Mouse (Mus musculus) stomach, postnatal 0 days (tissue): ENCODE results near the gene Galnt6. TPM values are rescaled to one million over a fixed set of nuclear protein-coding genes. Genes with fewer than 3 reads are reported as not detected.
"Not testable (repeated sequence)": the region's sequence is repeated elsewhere in the genome, so short reads cannot be mapped to it uniquely, and the experiment has no call there.

Experiments used
- ATAC-seq: fragments of 200-750 bp; cut with Nextera tagmentation; 2 replicates; pipeline ENCODE4 v1.8.0; 2017; ENCODE audit not compliant: low FRiP score, low TSS enrichment
- DNase-seq: peaks from one replicate; pipeline ENCODE4 v3.0.0-alpha.2; 2016; ENCODE audit warnings: low spot score
- H3K27ac ChIP-seq: fragments of 300-500 bp; sonication (generic); replicated peaks from 2 replicates; pipeline ENCODE4 v1.5.1; 2014; ENCODE audit warnings: mild to moderate bottlenecking, control low read depth
- H3K27me3 ChIP-seq: fragments of 300-500 bp; sonication (generic); 2 replicates; pipeline ENCODE4 v1.6.1; 2014; ENCODE audit warnings: low read length; ENCODE audit not compliant: control insufficient read depth, insufficient read depth
- H3K36me3 ChIP-seq: fragments of 300-500 bp; sonication (generic); 2 replicates; pipeline ENCODE4 v1.6.1; 2014; ENCODE audit warnings: low read length, mixed read lengths; ENCODE audit not compliant: control insufficient read depth, insufficient read depth
- H3K4me1 ChIP-seq: fragments of 300-500 bp; sonication (generic); replicated peaks from 2 replicates; pipeline ENCODE4 v1.6.1; 2014; ENCODE audit warnings: antibody characterized with exemption; ENCODE audit not compliant: control insufficient read depth, insufficient read depth
- H3K4me2 ChIP-seq: fragments of 300-500 bp; sonication (generic); replicated peaks from 2 replicates; pipeline ENCODE4 v1.6.1; 2014; ENCODE audit warnings: low read depth, mild to moderate bottlenecking, control low read depth, moderate library complexity
- H3K4me3 ChIP-seq: fragments of 300-500 bp; sonication (generic); 2 replicates; pipeline ENCODE4 v1.5.1; 2014; ENCODE audit warnings: low read depth, low read length, control low read depth
- H3K9ac ChIP-seq: fragments of 300-500 bp; sonication (generic); 2 replicates; pipeline ENCODE4 v1.6.1; 2014; ENCODE audit warnings: mild to moderate bottlenecking, low read length, control low read depth, mixed read lengths
- H3K9me3 ChIP-seq: fragments of 300-500 bp; sonication (generic); 2 replicates; pipeline ENCODE4 v1.6.1; 2016; ENCODE audit warnings: low read length; ENCODE audit not compliant: control insufficient read depth
- CTCF ChIP-seq: IDR thresholded peaks from 2 replicates; pipeline ENCODE4 v1.5.1; 2016; ENCODE audit warnings: antibody characterized with exemption, low read depth, mild to moderate bottlenecking, moderate library complexity
- EP300 ChIP-seq: optimal IDR thresholded peaks from 2 replicates; pipeline ENCODE3; 2016; ENCODE audit warnings: antibody characterized with exemption
- WGBS: fragments of 180-500 bp; shearing (Covaris S2); extraction: QIAGEN DNeasy Blood & Tissue Kit; methylation state at CpG from one replicate; pipeline ENCODE4 v1.1.7; 2014; 5-methylcytosine and 5-hydroxymethylcytosine counted together
- polyA plus RNA-seq: library from polyadenylated mRNA; unstranded; fragments of >200 nt; fragmentation: Nextera tagmentation; extraction: Ambion mirVana; gene quantifications from 2 replicates; pipeline ENCODE4 v1.2.1, GENCODE M21; 2015

Galnt6 gene
- polyA plus RNA-seq: 9.5 and 11.0 TPM in 2 replicates

DNA sequence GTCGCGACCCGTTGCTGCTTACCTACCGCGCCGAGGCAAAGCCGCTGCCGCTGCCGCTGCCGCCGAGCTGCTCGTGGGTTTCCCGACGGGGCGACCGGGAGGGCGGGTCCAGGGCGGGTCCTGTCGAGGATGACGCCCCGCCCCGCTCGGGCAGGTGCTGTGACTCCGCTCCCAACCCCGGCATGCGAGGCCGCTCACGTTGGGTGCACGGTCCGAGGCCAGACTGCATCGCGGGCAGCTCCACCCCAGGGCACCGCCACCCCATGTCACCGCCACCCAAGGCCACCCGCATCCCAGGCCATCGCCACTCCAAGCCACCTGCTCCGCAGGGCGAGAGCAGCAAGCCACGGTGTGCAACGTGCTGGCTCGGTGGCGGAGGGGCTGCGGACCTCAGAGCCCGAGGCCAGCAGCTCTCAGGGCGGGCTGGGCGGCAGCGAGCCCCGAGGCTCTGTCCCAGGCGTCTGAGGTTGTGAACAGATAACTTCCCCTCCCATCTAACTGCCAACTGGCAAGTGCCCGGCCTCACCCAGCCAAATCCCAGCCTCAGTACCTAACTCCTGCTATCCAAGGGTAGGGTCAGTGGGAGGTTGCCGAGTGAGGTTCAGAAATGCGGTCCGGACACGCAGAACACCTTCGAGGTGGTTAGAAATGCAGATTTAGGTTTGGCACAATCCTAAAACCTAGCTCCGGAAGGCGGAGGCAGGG lies at the start of gene Galnt6:
Gene Galnt6, minus strand, starts transcription at position 96 of the 705 bp plus-strand sequence.
- Histone ChIP-seq H3K9me3 (no peaks in the 10 kb centered on the region), H3K4me1 (peaks cover 4% of the 10 kb centered on the region), H3K27ac (peak within 1 kb of the TSS; percentile 71), H3K27me3 (no peaks in the 10 kb centered on the region), H3K4me2 (peak within 1 kb of the TSS; percentile 57), H3K4me3 (peak within 1 kb of the TSS; percentile 37), H3K9ac (peak within 1 kb of the TSS; percentile 45), H3K36me3 (no peaks in the 10 kb centered on the region)
- peak; percentile 67 for ATAC-seq
- TF ChIP-seq EP300 (no peak), CTCF (no peak)
- peak; percentile 89 for DNase-seq
- 14% methylated on average over 31 of the region's 57 CpGs for WGBS

DNA sequence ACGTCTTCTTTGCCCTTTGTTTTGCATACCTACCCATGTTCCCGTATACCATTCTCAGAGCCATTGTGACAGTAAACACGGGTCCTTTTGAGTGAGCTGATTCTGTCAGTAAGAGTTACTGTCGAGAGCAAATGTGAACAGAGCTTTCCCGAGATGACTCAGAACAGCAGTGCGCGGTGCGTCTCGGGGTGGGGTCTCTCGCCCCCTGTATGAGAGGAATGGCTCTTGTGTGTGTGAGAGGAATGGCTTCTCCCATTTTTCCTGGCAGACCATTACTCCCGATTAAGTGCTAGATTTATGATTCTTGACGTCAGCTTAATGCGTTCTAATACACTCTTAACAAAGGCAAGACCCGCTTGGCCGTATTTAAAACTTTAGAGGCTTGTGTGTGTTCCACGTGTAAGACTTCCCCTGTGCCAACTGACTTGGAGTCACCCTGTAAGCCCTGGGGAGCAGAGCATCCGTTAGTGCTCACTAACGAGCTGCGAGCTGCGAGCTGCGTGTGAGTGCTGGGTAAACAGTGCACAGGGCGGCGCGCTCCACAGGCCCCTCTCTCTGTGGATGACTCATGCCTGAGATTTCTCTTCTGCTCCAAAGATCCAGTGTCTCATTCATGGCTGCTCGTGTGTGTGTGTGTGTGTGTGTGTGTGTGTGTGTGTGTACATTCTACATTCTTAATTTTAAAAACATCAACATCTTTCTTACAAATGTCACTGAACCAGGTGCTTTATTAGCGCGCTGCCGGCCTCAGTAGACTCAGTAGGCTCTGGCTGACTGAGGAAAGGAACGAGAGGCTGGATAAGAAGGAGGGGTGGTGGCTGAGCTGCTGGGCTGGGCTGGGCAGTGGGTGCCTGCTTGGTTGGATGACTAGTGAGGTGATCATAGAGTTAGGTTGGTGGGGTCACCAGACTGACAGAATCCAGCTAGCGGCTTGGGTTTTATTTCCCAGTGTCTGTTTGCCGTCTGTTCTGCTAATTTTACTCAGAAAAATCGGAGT lies 48.1 kb upstream of the Galnt6 start:
- peak; percentile 93 for ATAC-seq
- Histone ChIP-seq H3K27me3 (no peaks in the 10 kb centered on the region), H3K27ac (0 out of 2 replicates have a peak overlapping the region, but pooled peaks have one; percentile 45), H3K4me2 (0 out of 2 replicates have a peak overlapping the region, but pooled peaks have one; percentile 9), H3K9ac (no peak overlapping the region), H3K4me3 (no peak overlapping the region), H3K9me3 (no peaks in the 10 kb centered on the region), H3K4me1 (peaks cover 7% of the 10 kb centered on the region; the same call in 1 of the 2 replicates), H3K36me3 (no peaks in the 10 kb centered on the region)
- TF ChIP-seq EP300: no peak
- TF ChIP-seq CTCF: peak; percentile 32; the same call in 1 of the 2 replicates
- peak; percentile 69 for DNase-seq
- 27% methylated on average over 32 of the region's 32 CpGs for WGBS

- DNase-seq: no peak
- Histone ChIP-seq H3K4me2 (no peak overlapping the region), H3K4me3 (no peak overlapping the region), H3K9me3 (no peaks in the 10 kb centered on the region), H3K36me3 (no peaks in the 10 kb centered on the region), H3K27ac (peak overlapping the region; percentile 45; the same call in 1 of the 2 replicates), H3K9ac (no peak overlapping the region), H3K27me3 (no peaks in the 10 kb centered on the region), H3K4me1 (peaks cover 7% of the 10 kb centered on the region; the same call in 1 of the 2 replicates)
- 92% methylated on average over 3 of the region's 3 CpGs for WGBS
- TF ChIP-seq EP300 (no peak), CTCF (no peak)
- no peak for ATAC-seq
Measured at GRCm38 (mm10) chr15:100776424-100776823, 47.2 kb upstream of the Galnt6 start.

- peaks cover 7% of the 10 kb centered on the region; the same call in 1 of the 2 replicates for H3K4me1 ChIP-seq
- ATAC-seq: no peak
- H3K36me3 ChIP-seq: no peaks in the 10 kb centered on the region
- TF ChIP-seq CTCF (no peak), EP300 (no peak)
- H3K27me3 ChIP-seq: no peaks in the 10 kb centered on the region
- H3K9me3 ChIP-seq: no peaks in the 10 kb centered on the region
- H3K27ac ChIP-seq: peak overlapping the region; percentile 45; the same call in 1 of the 2 replicates
- no peak overlapping the region for H3K4me2 ChIP-seq
- DNase-seq: no peak
- WGBS: 60% methylated on average over 19 of the region's 19 CpGs
- H3K9ac ChIP-seq: no peak overlapping the region
- H3K4me3 ChIP-seq: no peak overlapping the region
Measured at GRCm38 (mm10) chr15:100775189-100776166, 46.3 kb upstream of the Galnt6 start.

DNA sequence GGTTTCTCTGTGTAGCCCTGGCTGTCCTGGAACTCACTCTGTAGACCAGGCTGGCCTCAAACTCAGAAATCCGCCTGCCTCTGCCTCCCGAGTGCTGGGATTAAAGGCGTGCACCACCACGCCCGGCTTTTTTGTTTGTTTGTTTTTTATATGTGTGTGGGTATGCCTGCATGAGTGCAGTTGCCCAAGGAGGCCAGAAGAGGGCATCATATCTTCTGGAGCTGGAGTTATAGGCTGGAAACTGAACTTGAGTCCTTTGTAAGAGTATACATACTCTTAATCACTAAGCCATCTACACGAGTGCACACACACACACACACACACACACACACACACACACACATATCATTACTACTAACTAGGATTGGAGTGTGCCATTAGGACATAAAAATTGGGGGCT lies 44.7 kb upstream of the Galnt6 start:
- not testable (repeated sequence) for H3K9me3 ChIP-seq, ATAC-seq, H3K27ac ChIP-seq, H3K4me3 ChIP-seq, H3K4me2 ChIP-seq, H3K27me3 ChIP-seq, DNase-seq, H3K4me1 ChIP-seq, H3K36me3 ChIP-seq, H3K9ac ChIP-seq
- TF ChIP-seq CTCF: 0 out of 2 replicates have a peak, but pooled peaks have one; percentile 23
- WGBS: 89% methylated on average over 6 of the region's 6 CpGs
